Mouse (Mus musculus) kidney, adult 10 weeks (tissue): ENCODE data around the gene Vmn2r10. TPM values are rescaled to one million over a fixed set of nuclear protein-coding genes. Genes with fewer than 3 reads are reported as not detected.

Experiments used
- polyA plus RNA-seq: library from polyadenylated mRNA; stranded (reverse); fragments of 350-450 nt; fragmentation: Illumina TruSeq; extraction: RNeasy Lipid Tissue Mini Kit (QIAGEN cat#74804); gene quantifications from one replicate; pipeline ENCODE4 v1.2.3, GENCODE M21; 2014; ENCODE audit warnings: low read depth, low replicate concordance

Vmn2r10 gene
- polyA plus RNA-seq = not detected

GRCm38 (mm10) chr5:109006427-109006826, at the start of gene Vmn2r10:
Vmn2r10 (minus strand) TSS chr5:109006527.

Other genes with a start within 250 kb of the Vmn2r10 start
- not detected for gene Rnf212, start 231.5 kb downstream of the Vmn2r10 start, polyA plus RNA-seq
- not detected for gene Tmed11, start 211.2 kb downstream of the Vmn2r10 start, polyA plus RNA-seq
- gene Vmn2r8, start 197.7 kb downstream of the Vmn2r10 start, polyA plus RNA-seq = not detected
- not detected for gene Vmn2r9, start 153.9 kb downstream of the Vmn2r10 start, polyA plus RNA-seq
- not detected for gene Vmn2r11, start 53.0 kb upstream of the Vmn2r10 start, polyA plus RNA-seq
- gene Vmn2r12, start 91.4 kb upstream of the Vmn2r10 start, polyA plus RNA-seq = not detected
- not detected for gene Vmn2r13, start 185.7 kb upstream of the Vmn2r10 start, polyA plus RNA-seq
- not detected for gene Vmn2r14, start 218.2 kb upstream of the Vmn2r10 start, polyA plus RNA-seq